8 mouse cellular contexts compared by ENCODE assay signal in the genomic region with DNA sequence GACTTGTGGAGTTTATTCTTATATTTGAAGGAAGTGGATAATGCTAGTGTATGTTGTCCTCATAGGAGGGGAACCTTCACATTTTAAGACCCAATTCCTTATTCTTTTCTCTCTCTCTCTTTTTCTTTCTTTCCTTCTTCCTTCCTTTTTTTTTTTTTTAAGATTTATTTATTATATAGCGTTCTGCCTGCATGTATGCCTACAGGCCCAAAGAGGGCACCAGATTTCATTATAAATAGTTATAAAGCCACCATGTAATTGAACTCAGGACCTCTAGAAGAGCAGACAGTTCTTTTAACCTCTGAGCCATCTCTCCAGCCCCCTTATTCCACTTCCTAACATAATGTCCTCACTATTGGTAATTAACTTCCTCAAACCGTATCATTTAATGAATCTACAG. TPM values are rescaled to one million over a fixed set of nuclear protein-coding genes. Genes with fewer than 3 reads are reported as not detected.
DNase-seq lines count a peak whose midpoint lies in the region; ATAC-seq and TF ChIP-seq lines count a peak whose summit lies in the region.

No protein-coding gene starts in this region.

- no peak for DNase-seq in heart, adult 18-20 months
- DNase-seq in forebrain, embryonic 11.5 days (ENCODE audit: low spot score) = no peak
- DNase-seq in layer of hippocampus, postnatal 25 days (ENCODE audit: extremely low spot score in 1 of 2, low spot score in 1 of 2) = no peak
- no peak for DNase-seq in gastrocnemius, postnatal 36 days
- DNase-seq in adrenal gland, adult 2 months = no peak

- H3K4me2 ChIP-seq in heart, embryonic 12.5 days = peak overlapping the region; percentile 90
- H3K4me2 ChIP-seq in forebrain, embryonic 11.5 days (ENCODE audit: low read depth, low read length, severe bottlenecking) = peak overlapping the region; percentile 73
- H3K4me2 ChIP-seq in liver, embryonic 16.5 days (ENCODE audit: low read depth, low read length) = peak overlapping the region; percentile 88

- no peaks in the 10 kb centered on the region for H3K9me3 ChIP-seq in heart, embryonic 12.5 days (replicated peaks)
- H3K9me3 ChIP-seq in E14TG2a.4 (ENCODE audit: low read length) = no peaks in the 10 kb centered on the region
- no peaks in the 10 kb centered on the region for H3K9me3 ChIP-seq in forebrain, embryonic 11.5 days (ENCODE audit: control insufficient read depth, low read length)
- H3K9me3 ChIP-seq in liver, embryonic 16.5 days (replicated peaks; ENCODE audit: control insufficient read depth, low read length) = no peaks in the 10 kb centered on the region

- peak overlapping the region; percentile 91 for H3K4me3 ChIP-seq in heart, embryonic 12.5 days
- peak overlapping the region; percentile 94 for H3K4me3 ChIP-seq in E14TG2a.4 (replicated peaks; ENCODE audit: low read length)
- H3K4me3 ChIP-seq in forebrain, embryonic 11.5 days (ENCODE audit: low read depth, low read length) = peak overlapping the region; percentile 76
- H3K4me3 ChIP-seq in liver, embryonic 16.5 days (ENCODE audit: low read depth, low read length) = peak overlapping the region; percentile 93

- peaks cover 28% of the 10 kb centered on the region for H3K36me3 ChIP-seq in heart, embryonic 12.5 days
- H3K36me3 ChIP-seq in E14TG2a.4 (ENCODE audit: insufficient read depth, low read length) = peaks cover 20% of the 10 kb centered on the region
- H3K36me3 ChIP-seq in forebrain, embryonic 11.5 days (ENCODE audit: control insufficient read depth, insufficient read depth, low read length) = peaks cover 1% of the 10 kb centered on the region; the same call in 1 of the 2 replicates
- H3K36me3 ChIP-seq in liver, embryonic 16.5 days (ENCODE audit: control insufficient read depth, insufficient read depth) = peaks cover 7% of the 10 kb centered on the region; the same call in 1 of the 2 replicates

- no peak for ATAC-seq in heart, embryonic 12.5 days (ENCODE audit: insufficient number of reproducible peaks, low FRiP score)
- no peak for ATAC-seq in forebrain, embryonic 11.5 days (replicated peaks; ENCODE audit: low FRiP score)
- ATAC-seq in liver, embryonic 16.5 days (ENCODE audit: low read depth) = no peak

- intact Hi-C loops in gastrocnemius, postnatal 36 days (cut with DNase I) = no loop called here

- TF ChIP-seq CTCF in E14TG2a.4 (conservative IDR thresholded peaks at IDR 0.05; ENCODE audit: low read length) = no peak

- 0 out of 2 replicates have a peak, but pooled peaks cover 5% of the 10 kb centered on the region for H3K4me1 ChIP-seq in heart, embryonic 12.5 days (replicated peaks)
- peaks cover 10% of the 10 kb centered on the region for H3K4me1 ChIP-seq in E14TG2a.4 (replicated peaks; ENCODE audit: low read depth, low read length)
- no peaks in the 10 kb centered on the region for H3K4me1 ChIP-seq in forebrain, embryonic 11.5 days (replicated peaks; ENCODE audit: control insufficient read depth, insufficient read depth, low read length)
- H3K4me1 ChIP-seq in liver, embryonic 16.5 days (ENCODE audit: control insufficient read depth, low read depth, low read length) = peaks cover 3% of the 10 kb centered on the region

- peak overlapping the region; percentile 67 for H3K9ac ChIP-seq in heart, embryonic 12.5 days
- H3K9ac ChIP-seq in forebrain, embryonic 11.5 days (ENCODE audit: low read length) = peak overlapping the region; percentile 61
- peak overlapping the region; percentile 87 for H3K9ac ChIP-seq in liver, embryonic 16.5 days (ENCODE audit: low read depth, low read length)

- 39% methylated on average over 2 of the region's 2 CpGs for whole genome bisulfite sequencing in heart, embryonic 12.5 days
- 37% methylated on average over 2 of the region's 2 CpGs for WGBS in forebrain, embryonic 11.5 days
- 23% methylated on average over 2 of the region's 2 CpGs for WGBS in liver, embryonic 16.5 days (ENCODE audit: insufficient replicate concordance)

- peak overlapping the region; percentile 84 for H3K27ac ChIP-seq in heart, embryonic 12.5 days (ENCODE audit: poor library complexity, severe bottlenecking)
- peak overlapping the region; percentile 60 for H3K27ac ChIP-seq in forebrain, embryonic 11.5 days (ENCODE audit: low read depth, low read length)
- peak overlapping the region; percentile 95 for H3K27ac ChIP-seq in liver, embryonic 16.5 days (ENCODE audit: low read length)

- H3K27me3 ChIP-seq in heart, embryonic 12.5 days (replicated peaks) = no peaks in the 10 kb centered on the region
- no peaks in the 10 kb centered on the region for H3K27me3 ChIP-seq in E14TG2a.4 (ENCODE audit: insufficient read depth, low read length)
- no peaks in the 10 kb centered on the region for H3K27me3 ChIP-seq in forebrain, embryonic 11.5 days (ENCODE audit: control insufficient read depth, insufficient read depth, low read length)
- H3K27me3 ChIP-seq in liver, embryonic 16.5 days (ENCODE audit: control insufficient read depth, insufficient read depth, low read depth, low read length) = no peaks in the 10 kb centered on the region

RNA-seq across cellular contexts. Expression of a gene that starts 0.7 kb away (rescaled TPM):
- 38.4 TPM in 2 replicates for polyA plus RNA-seq in heart, embryonic 12.5 days (2016; fragmentation: Nextera tagmentation; extraction: Ambion mirVana)
- total RNA-seq in heart, adult 18-20 months (2021) = 10 to 100 TPM; 25.0 to 30.6 TPM
- 34.7 and 38.0 TPM in 2 replicates for polyA plus RNA-seq in forebrain, embryonic 11.5 days (2014; fragmentation: Nextera tagmentation; extraction: Ambion mirVana)
- polyA plus RNA-seq in liver, embryonic 16.5 days (2015; fragmentation: Nextera tagmentation; extraction: Ambion mirVana) = 13.0 and 14.5 TPM in 2 replicates
- total RNA-seq in layer of hippocampus, postnatal 25 days (2021) = 10 to 100 TPM; 41.2 to 41.7 TPM
- total RNA-seq in gastrocnemius, postnatal 36 days (2021) = 10 to 100 TPM; 17.0 to 20.7 TPM
- 10 to 100 TPM; 26.6 to 32.3 TPM for total RNA-seq in adrenal gland, adult 2 months (2021)
- 4.9 and 5.7 TPM in 2 replicates for polyA plus RNA-seq in adrenal gland, adult 2 months (2012; rRNA removed)

RNA-seq across cellular contexts. Expression of a gene that starts 0.9 kb away (rescaled TPM):
- polyA plus RNA-seq in heart, embryonic 12.5 days (2016; fragmentation: Nextera tagmentation; extraction: Ambion mirVana) = 23.8 and 25.1 TPM in 2 replicates
- 10 to 100 TPM; 39.5 to 46.3 TPM for total RNA-seq in heart, adult 18-20 months (2021)
- 18.3 and 19.8 TPM in 2 replicates for polyA plus RNA-seq in forebrain, embryonic 11.5 days (2014; fragmentation: Nextera tagmentation; extraction: Ambion mirVana)
- 4.4 and 4.7 TPM in 2 replicates for polyA plus RNA-seq in liver, embryonic 16.5 days (2015; fragmentation: Nextera tagmentation; extraction: Ambion mirVana)
- total RNA-seq in layer of hippocampus, postnatal 25 days (2021) = 10 to 100 TPM; 50.2 to 59.1 TPM
- 1 to 10 TPM; 5.9 to 6.5 TPM for total RNA-seq in gastrocnemius, postnatal 36 days (2021)
- 10 to 100 TPM; 34.7 to 40.5 TPM for total RNA-seq in adrenal gland, adult 2 months (2021)
- polyA plus RNA-seq in adrenal gland, adult 2 months (2012; rRNA removed) = 14.1 and 16.9 TPM in 2 replicates

RNA-seq across cellular contexts. Expression of a gene that starts 46.3 kb away (rescaled TPM):
- 11.1 and 11.7 TPM in 2 replicates for polyA plus RNA-seq in heart, embryonic 12.5 days (2016; fragmentation: Nextera tagmentation; extraction: Ambion mirVana)
- 1 to 10 TPM; 9.3 to 9.6 TPM for total RNA-seq in heart, adult 18-20 months (2021)
- polyA plus RNA-seq in forebrain, embryonic 11.5 days (2014; fragmentation: Nextera tagmentation; extraction: Ambion mirVana) = 6.5 and 7.5 TPM in 2 replicates
- 5.9 and 6.9 TPM in 2 replicates for polyA plus RNA-seq in liver, embryonic 16.5 days (2015; fragmentation: Nextera tagmentation; extraction: Ambion mirVana)
- 1 to 10 TPM; 4.1 to 5.9 TPM for total RNA-seq in layer of hippocampus, postnatal 25 days (2021)
- 1 to 10 TPM; 3.4 to 3.6 TPM for total RNA-seq in gastrocnemius, postnatal 36 days (2021)
- total RNA-seq in adrenal gland, adult 2 months (2021) = 10 to 100 TPM; 24.0 to 24.3 TPM
- polyA plus RNA-seq in adrenal gland, adult 2 months (2012; rRNA removed) = 1.0 and 1.4 TPM in 2 replicates

Comparison
In these comparisons a context has a peak if more than half of its experiments do, and no peak if none do; other contexts are left out.
1. RNA of a gene that starts 0.9 kb away (total RNA-seq): 50.2 to 59.1 TPM in layer of hippocampus, postnatal 25 days, 39.5 to 46.3 TPM in heart, adult 18-20 months and 34.7 to 40.5 TPM in adrenal gland, adult 2 months; 5.9 to 6.5 TPM in gastrocnemius, postnatal 36 days; every median in the first group is over 4 times any median in the second.
2. Peak in every context shown above with its lines, with median percentiles within 50 percentile points of each other: H3K27ac ChIP-seq, H3K4me2 ChIP-seq, H3K4me3 ChIP-seq and H3K9ac ChIP-seq.